In genomic region chr4:136178475-136178921, GRCm38 (mm10) we compare ENCODE assay signal across 10 mouse cellular contexts. TPM values are rescaled to one million over a fixed set of nuclear protein-coding genes. Genes with fewer than 3 reads are reported as not detected.
A peak's percentile ranks its signal among the peaks of the same experiment; 100 is the strongest.
DNase-seq lines count a peak whose midpoint lies in the region; ATAC-seq and TF ChIP-seq lines count a peak whose summit lies in the region.
"Had no signal": no experiment of that assay in that cellular context is flagged by ENCODE, and none has a peak within 500 bp of the region (broad histone marks: within the 10 kb centered on the region; RNA-seq: fewer than 3 reads in every experiment).

No protein-coding gene starts in this region.

- H3K4me3 ChIP-seq in neural tube, embryonic 11.5 days (ENCODE audit: low read depth, low read length), result no peak overlapping the region; the same call in 1 of the 2 replicates
- no peak overlapping the region for H3K4me3 ChIP-seq in limb, embryonic 14.5 days (replicated peaks; ENCODE audit: low read length)

- H3K27me3 ChIP-seq in neural tube, embryonic 11.5 days (ENCODE audit: control insufficient read depth, insufficient read depth, low read length), result no peaks in the 10 kb centered on the region
- no peaks in the 10 kb centered on the region for H3K27me3 ChIP-seq in limb, embryonic 14.5 days (ENCODE audit: control insufficient read depth, insufficient read depth, low read length)

- 86% methylated on average over 12 of the region's 12 CpGs for WGBS in neural tube, embryonic 11.5 days
- 80% methylated on average over 12 of the region's 12 CpGs for WGBS in limb, embryonic 14.5 days

- no peak for ATAC-seq in neural tube, embryonic 11.5 days (ENCODE audit: insufficient read depth, low FRiP score, low TSS enrichment)
- no peak for ATAC-seq in limb, embryonic 14.5 days (ENCODE audit: low FRiP score, low read depth)

- H3K4me2 ChIP-seq in neural tube, embryonic 11.5 days (ENCODE audit: low read depth), result peak overlapping the region; percentile 4; the same call in 1 of the 2 replicates
- no peak overlapping the region for H3K4me2 ChIP-seq in limb, embryonic 14.5 days (replicated peaks; ENCODE audit: low read depth, low read length, severe bottlenecking)

- no peak for TF ChIP-seq POLR2A in limb, embryonic 14.5 days (IDR thresholded peaks at IDR 0.05; ENCODE audit: borderline replicate concordance, extremely low read depth, insufficient read depth, insufficient read length)

- peak; percentile 91 for DNase-seq in heart, adult 11 months
- no peak for DNase-seq in heart, postnatal 14 days
- DNase-seq in neural tube, embryonic 11.5 days (ENCODE audit: low spot score), result no peak
- no peak for DNase-seq in neural tube, embryonic 10.5 days (ENCODE audit: extremely low spot score, low spot score)
- DNase-seq in limb, embryonic 14.5 days (ENCODE audit: low spot score), result no peak
- DNase-seq in thymus, postnatal 36 days, result peak; percentile 62
- DNase-seq in adrenal gland, postnatal 4 days (ENCODE audit: low spot score in 2 of 2), result no peak
- DNase-seq in adrenal gland, adult 2 months, result no peak
- DNase-seq: kidney, adult 11 months had no signal

- H3K36me3 ChIP-seq in neural tube, embryonic 11.5 days (ENCODE audit: control insufficient read depth, insufficient read depth, low read length), result no peaks in the 10 kb centered on the region; the same call in 1 of the 2 replicates
- no peaks in the 10 kb centered on the region for H3K36me3 ChIP-seq in limb, embryonic 14.5 days (ENCODE audit: control insufficient read depth, insufficient read depth, low read length)

- no peak overlapping the region for H3K9ac ChIP-seq in neural tube, embryonic 11.5 days (ENCODE audit: low read length)
- H3K9ac ChIP-seq in limb, embryonic 14.5 days (ENCODE audit: low read depth, low read length, severe bottlenecking), result 0 out of 2 replicates have a peak overlapping the region, but pooled peaks have one; percentile 2

- no peaks in the 10 kb centered on the region for H3K9me3 ChIP-seq in neural tube, embryonic 11.5 days (ENCODE audit: control insufficient read depth, low read length)
- no peaks in the 10 kb centered on the region for H3K9me3 ChIP-seq in limb, embryonic 14.5 days (ENCODE audit: control insufficient read depth, low read length)

- intact Hi-C loops in heart, postnatal 14 days (cut with DNase I), result no loop called here

- peaks cover 20% of the 10 kb centered on the region for H3K4me1 ChIP-seq in neural tube, embryonic 11.5 days (ENCODE audit: control insufficient read depth, insufficient read depth, low read length)
- peaks cover 32% of the 10 kb centered on the region for H3K4me1 ChIP-seq in limb, embryonic 14.5 days (ENCODE audit: control insufficient read depth, insufficient read depth, low read length)

- peak overlapping the region; percentile 36; the same call in 1 of the 2 replicates for H3K27ac ChIP-seq in neural tube, embryonic 11.5 days (ENCODE audit: low read depth, low read length)
- H3K27ac ChIP-seq in limb, embryonic 14.5 days (replicated peaks; ENCODE audit: low read depth, low read length), result no peak overlapping the region

RNA-seq across cellular contexts. Expression of gene E2f2, which starts 6.3 kb away (rescaled TPM):
- total RNA-seq in heart, postnatal 14 days (2021), result 10 to 100 TPM in 1 of 2 experiments, 1 to 10 TPM in 1; 9.4 to 10.4 TPM
- 7.2 and 7.6 TPM in 2 replicates for polyA plus RNA-seq in neural tube, embryonic 11.5 days (2014; fragmentation: Nextera tagmentation; extraction: Ambion mirVana)
- polyA plus RNA-seq in limb, embryonic 14.5 days (2012; rRNA removed), result 8.9 and 9.4 TPM in 2 replicates
- 5.9 and 6.8 TPM in 2 replicates for polyA plus RNA-seq in limb, embryonic 14.5 days (2014; fragmentation: Nextera tagmentation; extraction: Ambion mirVana)
- total RNA-seq in adrenal gland, postnatal 4 days (2021), result 10 to 100 TPM; 15.0 to 23.0 TPM
- total RNA-seq in adrenal gland, adult 2 months (2021), result 1 to 10 TPM; 1.8 to 5.1 TPM
- polyA plus RNA-seq in adrenal gland, adult 2 months (2012; rRNA removed), result 2.9 and 3.0 TPM in 2 replicates

RNA-seq across cellular contexts. Expression of gene Asap3, which starts 27.7 kb away (rescaled TPM):
- 10 to 100 TPM; 11.6 to 12.8 TPM for total RNA-seq in heart, postnatal 14 days (2021)
- polyA plus RNA-seq in neural tube, embryonic 11.5 days (2014; fragmentation: Nextera tagmentation; extraction: Ambion mirVana), result 6.9 and 7.5 TPM in 2 replicates
- 22.9 and 26.6 TPM in 2 replicates for polyA plus RNA-seq in limb, embryonic 14.5 days (2012; rRNA removed)
- 12.0 and 14.6 TPM in 2 replicates for polyA plus RNA-seq in limb, embryonic 14.5 days (2014; fragmentation: Nextera tagmentation; extraction: Ambion mirVana)
- 1 to 10 TPM; 6.0 to 6.1 TPM for total RNA-seq in adrenal gland, postnatal 4 days (2021)
- total RNA-seq in adrenal gland, adult 2 months (2021), result 1 to 10 TPM; 1.4 to 3.6 TPM
- 3.2 and 4.2 TPM in 2 replicates for polyA plus RNA-seq in adrenal gland, adult 2 months (2012; rRNA removed)
- total RNA-seq: common myeloid progenitor, adult 5-6 weeks had no signal

RNA-seq across cellular contexts. Expression of gene Id3, which starts 35.2 kb away (rescaled TPM):
- 10 to 100 TPM; 85.4 to 93.7 TPM for total RNA-seq in heart, postnatal 14 days (2021)
- polyA plus RNA-seq in neural tube, embryonic 11.5 days (2014; fragmentation: Nextera tagmentation; extraction: Ambion mirVana), result 440 and 470 TPM in 2 replicates
- 417 and 561 TPM in 2 replicates for polyA plus RNA-seq in limb, embryonic 14.5 days (2012; rRNA removed)
- polyA plus RNA-seq in limb, embryonic 14.5 days (2014; fragmentation: Nextera tagmentation; extraction: Ambion mirVana), result 500 and 565 TPM in 2 replicates
- total RNA-seq in adrenal gland, postnatal 4 days (2021), result 10 to 100 TPM; 97.4 to 99.5 TPM
- 10 to 100 TPM; 31.5 to 70.5 TPM for total RNA-seq in adrenal gland, adult 2 months (2021)
- 235 and 298 TPM in 2 replicates for polyA plus RNA-seq in adrenal gland, adult 2 months (2012; rRNA removed)
- total RNA-seq: common myeloid progenitor, adult 5-6 weeks had no signal

Comparison
In these comparisons a context has a peak if more than half of its experiments do, and no peak if none do; other contexts are left out.
1. DNase-seq: peak in heart, adult 11 months (single experiment) and thymus, postnatal 36 days (2 of 2); none in heart, postnatal 14 days (0 of 2), neural tube, embryonic 11.5 days (single experiment), neural tube, embryonic 10.5 days (single experiment), limb, embryonic 14.5 days (single experiment), adrenal gland, postnatal 4 days (0 of 2) and adrenal gland, adult 2 months (single experiment).